Mouse (Mus musculus) MEL-GATA-1-ER (cell line): ENCODE results near the gene Abhd17c.
"Not testable (repeated sequence)": the region's sequence is repeated elsewhere in the genome, so short reads cannot be mapped to it uniquely, and the experiment has no call there.

Source experiments
- DNase-seq: peaks from one replicate; pipeline ENCODE4 v3.0.0-alpha.2; 2012; ENCODE audit warnings: low read depth; ENCODE audit errors: extremely low read depth

Gene Abhd17c

GRCm38 (mm10) chr7:84151001-84151959 lies at the start of gene Abhd17c:
Gene Abhd17c, minus strand, starts transcription at chr7:84151893.
- peak; percentile 29 for DNase-seq

GRCm38 (mm10) chr7:84197208-84197860 lies 45.6 kb upstream of the Abhd17c start:
- DNase-seq = no peak

- no peak for DNase-seq
Measured at GRCm38 (mm10) chr7:84196221-84196620, 44.5 kb upstream of the Abhd17c start.

GRCm38 (mm10) chr7:84192256-84192655 lies 40.6 kb upstream of the Abhd17c start:
- no peak for DNase-seq

- DNase-seq = no peak
Measured at GRCm38 (mm10) chr7:84191476-84191875, 39.8 kb upstream of the Abhd17c start.

GRCm38 (mm10) chr7:84188196-84188595 lies 36.5 kb upstream of the Abhd17c start:
- no peak for DNase-seq

GRCm38 (mm10) chr7:84185196-84185595 lies 33.5 kb upstream of the Abhd17c start:
- no peak for DNase-seq

GRCm38 (mm10) chr7:84184703-84185102 lies 33.0 kb upstream of the Abhd17c start:
- no peak for DNase-seq

- not testable (repeated sequence) for DNase-seq
Measured at GRCm38 (mm10) chr7:84178809-84179208, 27.1 kb upstream of the Abhd17c start.

- no peak for DNase-seq
Measured at GRCm38 (mm10) chr7:84174655-84175448, 23.2 kb upstream of the Abhd17c start.

GRCm38 (mm10) chr7:84173394-84173793 lies 21.7 kb upstream of the Abhd17c start:
- no peak for DNase-seq

GRCm38 (mm10) chr7:84171177-84171787 lies 19.6 kb upstream of the Abhd17c start:
- DNase-seq = no peak

GRCm38 (mm10) chr7:84168355-84168754 lies 16.7 kb upstream of the Abhd17c start:
- DNase-seq = no peak

GRCm38 (mm10) chr7:84166721-84167419 lies 15.2 kb upstream of the Abhd17c start:
- no peak for DNase-seq

GRCm38 (mm10) chr7:84166007-84166406 lies 14.3 kb upstream of the Abhd17c start:
- DNase-seq = no peak

- DNase-seq = no peak
Measured at GRCm38 (mm10) chr7:84165288-84165687, 13.6 kb upstream of the Abhd17c start.

- no peak for DNase-seq
Measured at GRCm38 (mm10) chr7:84164880-84165279, 13.2 kb upstream of the Abhd17c start.

- no peak for DNase-seq
Measured at GRCm38 (mm10) chr7:84164419-84164818, 12.7 kb upstream of the Abhd17c start.

GRCm38 (mm10) chr7:84163585-84163984 lies 11.9 kb upstream of the Abhd17c start:
- no peak for DNase-seq

GRCm38 (mm10) chr7:84159414-84159813 lies 7.7 kb upstream of the Abhd17c start:
- DNase-seq = no peak

- DNase-seq = no peak
Measured at GRCm38 (mm10) chr7:84153821-84154220, 2.1 kb upstream of the Abhd17c start.
